Mouse (Mus musculus) embryo, embryonic 11.5 days (tissue): ENCODE data around the gene Clec12a.
"Not testable (repeated sequence)": the region's sequence is repeated elsewhere in the genome, so short reads cannot be mapped to it uniquely, and the experiment has no call there.

Experiments
- DNase-seq: peaks from one replicate; pipeline ENCODE4 v3.0.0-alpha.2; 2012; ENCODE audit warnings: low read depth, low spot score

Gene Clec12a

DNA sequence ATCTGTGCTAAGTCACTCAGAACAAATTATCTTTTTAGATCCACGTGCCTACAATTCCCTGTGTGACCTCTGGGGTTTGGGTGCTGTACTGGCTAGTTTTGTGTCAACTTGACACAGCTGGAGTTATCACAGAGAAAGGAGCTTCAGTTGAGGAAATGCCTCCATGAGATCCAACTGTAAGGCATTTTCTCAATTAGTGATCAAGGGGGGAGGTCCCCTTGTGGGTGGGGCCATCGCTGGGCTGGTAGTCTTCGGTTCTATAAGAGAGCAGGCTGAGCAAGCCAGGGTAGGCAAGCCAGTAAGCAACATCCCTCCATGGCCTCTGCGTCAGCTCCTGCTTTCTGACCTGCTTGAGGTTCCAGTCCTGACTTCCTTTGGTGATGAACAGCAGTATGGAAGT is at the start of gene Clec12a:
Clec12a (plus strand) TSS at position 301 of the 400 bp plus-strand sequence.
- not testable (repeated sequence) for DNase-seq

DNA sequence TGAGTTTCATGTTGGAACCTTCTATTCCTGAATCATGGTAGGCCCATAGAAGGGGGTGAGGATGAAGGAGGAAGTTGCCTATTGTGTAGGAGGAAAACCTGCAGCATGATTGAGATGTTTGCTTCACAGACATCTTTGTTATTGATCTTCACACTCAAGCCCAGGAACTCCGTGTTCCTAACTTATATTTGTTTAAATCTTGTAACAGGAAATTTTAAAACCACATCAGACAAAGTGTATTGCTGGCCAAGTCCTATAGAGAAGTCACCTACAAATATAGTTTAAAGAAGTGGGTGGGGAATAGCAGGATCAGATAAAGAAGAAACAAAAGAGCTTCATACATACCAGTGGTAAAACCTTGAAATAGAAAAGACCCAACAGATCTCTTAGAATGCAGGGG is 38.3 kb upstream of the Clec12a start:
- DNase-seq = no peak

DNA sequence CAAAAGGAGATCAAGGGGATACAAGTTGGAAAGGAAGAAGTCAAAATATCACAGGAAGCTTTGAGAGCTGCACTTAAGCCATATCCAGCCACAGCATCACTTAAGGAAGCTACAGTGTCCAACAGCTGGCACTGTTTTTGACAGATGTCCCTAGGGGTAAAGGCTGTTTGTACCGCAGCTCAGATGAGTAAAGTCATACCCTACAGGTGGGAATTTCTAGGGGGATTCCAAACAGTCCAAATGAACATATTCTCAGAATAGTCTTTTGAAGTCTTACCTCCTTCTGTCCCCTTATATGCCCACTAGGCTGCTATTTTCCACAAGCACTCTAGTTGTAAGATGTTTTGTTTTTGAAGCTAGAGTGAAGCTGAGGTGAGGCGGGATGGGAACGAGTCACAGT is 30.0 kb upstream of the Clec12a start:
- no peak for DNase-seq

DNA sequence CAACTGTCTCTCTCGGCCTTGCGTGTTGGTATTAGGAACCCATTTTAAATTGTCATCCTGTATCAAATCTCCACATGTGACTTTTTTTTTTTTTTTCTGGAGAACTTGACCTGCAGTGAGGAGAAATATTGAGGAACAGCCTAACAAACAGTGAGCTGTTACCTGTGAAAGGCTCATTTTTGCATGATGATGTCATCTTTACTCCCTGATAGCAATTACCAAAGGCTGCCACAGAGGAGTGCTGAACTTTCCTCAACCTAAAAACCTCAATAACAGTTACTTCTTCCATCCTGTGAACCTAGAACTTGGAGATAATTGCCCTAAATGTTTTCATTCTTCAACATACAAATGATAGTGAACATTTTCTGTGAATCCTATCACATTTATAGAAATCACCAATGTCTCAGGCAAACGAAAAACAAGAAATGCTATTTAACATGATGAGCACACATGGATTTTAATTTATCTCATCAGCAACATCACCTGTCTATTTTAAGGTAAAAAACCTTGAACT is 27.8 kb upstream of the Clec12a start:
- DNase-seq = no peak

DNA sequence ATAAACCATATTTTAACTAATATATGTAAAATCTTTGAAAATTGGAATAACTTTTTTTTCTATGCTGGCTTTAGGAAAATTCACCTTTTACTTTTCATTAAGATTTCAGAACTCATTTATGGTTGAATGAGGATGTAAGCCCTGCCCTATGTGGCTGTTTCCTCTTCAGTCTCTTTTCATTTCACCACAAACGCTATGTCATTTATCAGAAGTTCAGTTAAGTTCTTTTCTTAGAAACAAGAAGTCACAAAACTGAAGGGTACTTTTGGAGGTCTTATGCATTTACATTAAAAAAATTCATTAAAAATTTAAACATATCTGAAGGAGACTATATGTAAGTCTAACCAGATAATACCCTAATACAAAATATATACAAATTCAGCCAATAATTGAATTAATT is 26.8 kb upstream of the Clec12a start:
- no peak for DNase-seq

DNA sequence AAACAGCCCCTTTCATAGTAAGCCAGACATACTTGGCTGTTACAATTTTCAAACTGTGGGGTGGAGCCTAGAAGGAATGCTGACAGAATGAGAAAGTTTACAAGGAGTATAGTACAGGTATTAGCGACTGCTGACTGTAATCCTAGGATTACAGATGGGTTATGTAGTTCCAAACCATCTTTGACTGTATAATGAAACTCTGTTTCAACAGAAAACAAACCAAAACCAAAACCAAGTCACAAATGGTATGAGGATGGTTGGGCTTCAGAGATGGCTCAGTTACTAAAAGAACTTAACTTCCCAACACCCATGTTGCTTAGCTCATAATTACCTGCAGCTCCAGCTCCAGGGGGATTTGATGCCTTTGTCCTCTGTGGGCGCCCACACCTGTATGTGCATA is 26.0 kb upstream of the Clec12a start:
- no peak for DNase-seq

DNA sequence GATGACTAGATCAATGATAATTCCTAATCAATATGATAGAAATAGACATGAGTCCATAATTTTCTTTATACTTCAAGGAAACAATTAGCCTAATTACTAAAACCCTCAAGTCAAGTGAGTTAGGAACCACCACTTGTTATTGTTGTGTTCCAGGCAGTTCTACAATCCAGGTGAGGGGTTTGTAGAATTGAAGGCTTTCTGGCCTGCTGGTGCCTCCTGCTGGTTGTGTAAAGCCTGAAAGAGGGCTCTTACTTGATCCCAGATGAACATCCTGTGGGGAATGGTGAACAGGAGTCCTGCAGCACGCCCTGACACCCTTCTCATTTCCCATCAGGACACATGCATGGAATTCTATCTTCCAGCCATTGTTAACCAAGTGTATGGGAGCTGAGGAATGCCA is 24.1 kb upstream of the Clec12a start:
- DNase-seq = no peak

DNA sequence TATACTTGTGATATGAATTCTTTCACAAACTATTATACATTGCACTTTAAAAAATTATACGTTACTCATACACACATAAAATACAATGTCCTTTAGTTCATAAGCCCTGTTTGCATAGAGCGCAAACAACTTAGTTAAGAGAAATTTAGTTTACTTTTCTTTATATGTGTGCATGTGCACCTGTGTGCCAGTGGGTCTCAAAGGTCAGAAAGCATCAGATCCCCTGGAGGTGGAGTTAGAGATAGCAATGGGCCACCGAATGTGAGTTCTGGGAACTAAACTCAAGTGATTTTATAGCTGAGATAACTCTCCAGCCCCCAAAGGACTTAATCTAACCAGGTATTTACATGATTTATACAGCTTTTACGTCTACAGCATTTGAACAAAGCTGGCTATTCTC is 23.2 kb upstream of the Clec12a start:
- DNase-seq = no peak

DNA sequence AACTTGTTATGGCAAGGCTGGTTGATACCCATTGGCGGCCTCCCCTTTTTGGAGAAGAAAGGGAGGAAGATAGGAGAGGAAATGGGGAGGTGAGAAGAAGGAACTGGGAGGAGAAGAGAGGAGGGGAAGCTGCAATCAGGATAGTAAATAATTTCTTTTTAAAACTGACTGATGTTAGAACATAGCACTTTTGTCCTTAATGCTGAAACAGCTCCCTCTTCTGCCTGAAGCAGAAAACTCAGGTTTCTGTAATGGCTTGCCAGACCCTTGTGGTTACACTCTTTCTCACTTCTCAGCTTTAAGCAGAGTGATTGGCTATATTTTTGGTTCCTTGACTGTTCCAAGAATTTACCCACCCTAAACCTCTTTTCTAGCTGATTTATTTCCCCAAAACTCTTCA is 16.5 kb upstream of the Clec12a start:
- DNase-seq = no peak

DNA sequence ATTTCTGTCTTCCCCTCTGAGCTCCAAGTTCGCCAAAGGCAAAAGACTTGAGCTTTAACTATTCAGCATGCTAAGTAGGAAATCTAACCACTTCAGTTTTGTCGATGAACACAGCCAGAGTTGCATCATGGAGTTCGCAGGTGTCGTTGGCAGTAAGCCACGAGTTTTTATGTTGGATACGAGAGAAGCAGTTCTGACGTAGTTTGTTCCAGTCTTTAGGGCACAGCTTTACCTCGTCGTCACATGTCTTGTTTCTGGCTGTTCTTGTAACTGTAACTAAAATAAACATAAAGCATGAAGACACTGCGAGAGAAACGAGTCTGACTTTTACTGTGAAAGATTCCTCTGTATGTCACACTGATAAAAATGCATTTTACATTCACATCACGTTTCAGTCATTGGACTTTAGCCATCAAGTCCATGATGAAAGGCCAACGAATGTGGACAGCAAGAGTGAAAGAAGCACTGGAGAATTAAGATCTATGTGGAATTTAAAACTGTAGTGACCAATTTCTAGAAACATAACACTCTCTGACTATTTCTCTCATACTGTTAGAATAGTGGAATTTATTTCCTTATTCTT is 15.8 kb upstream of the Clec12a start:
- DNase-seq = no peak

DNA sequence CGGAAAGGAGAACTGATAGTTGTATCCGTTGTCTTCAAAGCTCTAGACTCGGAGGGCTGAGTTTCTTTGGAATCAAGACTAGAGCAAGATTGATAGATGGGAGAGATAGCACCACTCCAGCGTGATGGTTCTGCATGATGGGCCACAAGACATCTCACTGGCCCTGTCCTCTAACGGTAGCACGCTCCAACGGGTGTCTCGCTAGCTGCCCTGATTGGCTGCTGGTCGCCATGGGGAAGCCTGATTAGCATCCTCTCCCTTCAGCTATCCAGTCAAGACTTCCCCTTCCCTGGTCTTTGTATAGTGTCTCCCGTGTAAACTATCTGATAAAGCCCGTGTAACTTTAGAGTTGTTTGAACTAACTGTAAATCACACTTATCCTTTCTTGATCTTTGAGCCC is 10.9 kb upstream of the Clec12a start, which contains the start of gene 4922502D21Rik:
4922502D21Rik (minus strand) TSS at position 187 of the 400 bp plus-strand sequence.
- no peak for DNase-seq

DNA sequence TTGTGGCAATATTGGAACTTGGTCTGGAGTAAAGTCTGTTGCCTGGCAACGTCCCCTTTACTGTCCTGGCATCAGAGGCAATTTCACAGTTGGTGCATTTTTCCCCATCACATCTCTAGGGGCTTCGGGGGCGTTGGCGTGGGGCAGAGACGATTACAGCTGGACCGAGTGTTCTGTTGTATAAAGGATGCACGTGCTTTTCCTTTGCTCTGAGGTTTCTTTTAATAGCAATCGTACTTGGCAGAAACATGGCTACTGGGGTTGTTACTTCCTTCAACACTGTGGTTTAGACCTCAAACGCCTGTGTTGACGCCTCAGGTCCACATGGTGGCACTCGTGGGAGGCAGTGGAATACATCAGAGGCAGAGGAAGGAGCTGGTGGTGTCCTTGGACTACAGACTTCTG is 8.8 kb upstream of the Clec12a start:
- DNase-seq = peak; percentile 27

DNA sequence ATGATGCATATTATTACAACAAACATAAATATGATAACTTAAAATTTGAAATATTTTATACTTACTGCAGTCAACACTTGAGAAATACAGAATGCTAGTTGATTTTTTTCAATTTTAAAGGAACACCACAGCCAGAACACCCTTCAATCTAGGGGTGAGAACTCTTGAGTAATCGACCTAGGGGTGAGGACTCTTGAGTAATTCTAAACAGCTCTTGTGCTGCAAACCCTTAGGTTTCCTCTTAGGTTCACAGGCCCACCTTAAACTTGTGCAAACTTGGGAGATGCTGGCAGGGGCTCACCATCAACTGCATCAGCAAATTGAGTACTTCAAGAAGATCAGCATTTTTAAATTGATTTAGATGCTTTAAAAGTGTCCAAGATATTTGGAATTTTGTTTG is 4.7 kb upstream of the Clec12a start:
- DNase-seq = no peak

DNA sequence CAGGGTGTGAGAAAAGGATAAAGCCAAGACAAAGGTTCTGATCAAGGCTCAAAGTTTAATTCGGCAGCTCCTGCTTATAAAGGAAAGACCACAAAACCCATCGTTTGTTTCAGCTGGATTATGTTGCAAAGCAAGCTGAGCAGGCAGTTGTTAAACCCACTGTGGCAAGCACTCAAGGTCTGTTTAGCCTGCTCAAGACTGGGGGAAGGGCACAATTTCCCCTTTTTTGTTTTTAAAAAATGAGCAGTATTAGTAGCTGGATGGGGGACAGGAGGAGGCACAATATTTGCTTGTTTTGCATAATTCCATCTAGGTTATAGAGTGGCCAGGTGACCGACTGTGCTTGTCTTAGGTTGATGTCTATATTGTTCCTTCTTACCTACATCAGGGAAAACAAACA is 1.9 kb downstream of the Clec12a start:
- DNase-seq = no peak

DNA sequence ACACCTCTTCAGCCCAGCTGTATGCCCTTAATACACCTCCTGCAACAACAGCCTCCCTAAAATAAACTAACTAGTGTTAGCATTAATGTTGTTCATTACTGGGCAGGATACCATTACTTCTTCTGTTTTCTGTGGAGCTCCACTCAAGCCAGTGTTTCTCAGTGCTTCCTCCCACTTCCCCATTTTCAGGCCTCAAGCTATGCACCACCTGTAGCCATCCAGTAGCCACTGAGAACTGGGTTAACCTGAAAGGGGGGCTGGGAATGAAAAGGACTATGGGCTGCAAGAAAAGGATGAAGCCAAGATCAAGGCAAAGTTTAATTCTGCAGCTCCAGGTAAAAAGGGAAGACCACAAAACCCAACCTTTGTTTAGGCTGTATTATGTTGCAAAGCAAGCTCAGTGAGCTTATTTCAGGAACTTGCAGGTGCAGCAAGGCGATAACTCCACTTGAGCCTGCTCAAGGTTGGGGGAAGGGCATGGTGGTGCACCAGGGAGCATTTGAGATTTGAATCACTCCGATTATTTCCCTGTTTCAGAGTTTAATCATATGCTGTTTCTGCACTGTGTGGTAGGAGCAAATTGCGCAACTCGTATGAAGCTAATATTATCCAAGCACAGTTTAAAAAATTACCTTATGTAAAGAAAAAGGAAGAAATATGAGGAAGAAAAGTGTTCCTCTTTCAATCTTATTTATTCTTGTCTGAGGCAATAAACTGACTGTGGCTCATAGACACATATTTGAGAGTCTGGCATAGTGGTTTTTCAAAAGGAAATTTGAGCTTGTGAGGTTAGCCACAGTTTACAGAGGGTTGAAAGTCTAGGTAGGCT is 7.2 kb downstream of the Clec12a start:
- DNase-seq = no peak

DNA sequence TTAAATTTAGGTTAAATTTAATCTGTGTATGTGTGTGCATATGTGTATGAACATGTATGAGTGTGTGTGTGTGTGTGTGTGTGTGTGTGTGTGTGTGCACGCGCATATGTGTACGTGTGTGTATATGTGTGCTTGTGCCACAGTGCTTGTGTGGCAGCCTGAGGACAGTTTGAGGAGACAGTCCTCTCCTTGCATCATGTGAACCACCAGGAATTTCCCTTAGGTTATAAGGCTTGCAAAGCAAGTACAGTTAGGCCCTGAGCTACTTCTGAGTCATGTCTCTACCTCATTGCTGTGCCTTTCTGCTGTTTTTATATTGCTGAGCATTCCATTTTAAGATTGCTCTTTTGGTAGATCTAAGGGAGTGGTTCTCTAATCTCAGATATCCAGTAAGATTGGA is 8.6 kb downstream of the Clec12a start:
- DNase-seq = no peak

DNA sequence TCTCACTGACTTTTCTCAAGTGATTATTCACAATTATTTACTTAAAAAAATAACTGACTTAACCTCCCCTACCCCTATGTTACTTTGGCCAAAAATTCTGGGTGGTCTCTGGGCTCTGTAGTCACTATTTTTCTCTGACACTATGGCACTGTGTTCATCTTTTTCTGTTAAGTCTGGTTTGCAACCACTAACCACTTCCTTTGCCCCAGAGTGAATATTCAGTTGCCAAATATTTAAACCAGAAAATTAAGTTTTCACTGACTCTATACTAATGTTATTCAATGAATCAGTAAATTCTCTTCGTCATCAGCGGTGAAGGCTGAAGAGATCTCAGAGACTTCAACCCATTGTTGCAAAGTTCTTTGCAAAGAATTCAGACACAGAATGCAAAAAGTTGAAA is 13.3 kb downstream of the Clec12a start:
- DNase-seq = no peak

DNA sequence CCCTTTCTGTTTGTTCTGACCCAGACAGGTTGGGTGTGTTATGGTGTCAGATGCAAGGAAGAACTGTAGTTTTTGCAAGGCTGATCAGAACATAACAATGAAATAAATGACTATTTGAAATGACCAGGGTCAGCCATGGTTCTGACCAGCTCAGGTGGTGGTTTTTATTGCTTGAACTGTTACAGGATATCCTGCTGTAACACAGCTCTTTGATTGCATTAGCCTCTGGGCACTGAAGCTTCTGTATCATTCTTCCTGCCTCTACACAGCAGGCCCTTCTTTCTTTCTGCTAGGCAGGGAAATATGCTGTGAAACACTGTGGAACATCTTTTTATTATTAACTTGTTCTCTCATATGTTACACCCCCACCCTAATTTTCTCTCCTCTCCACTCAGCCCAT is 13.9 kb downstream of the Clec12a start:
- DNase-seq = no peak

DNA sequence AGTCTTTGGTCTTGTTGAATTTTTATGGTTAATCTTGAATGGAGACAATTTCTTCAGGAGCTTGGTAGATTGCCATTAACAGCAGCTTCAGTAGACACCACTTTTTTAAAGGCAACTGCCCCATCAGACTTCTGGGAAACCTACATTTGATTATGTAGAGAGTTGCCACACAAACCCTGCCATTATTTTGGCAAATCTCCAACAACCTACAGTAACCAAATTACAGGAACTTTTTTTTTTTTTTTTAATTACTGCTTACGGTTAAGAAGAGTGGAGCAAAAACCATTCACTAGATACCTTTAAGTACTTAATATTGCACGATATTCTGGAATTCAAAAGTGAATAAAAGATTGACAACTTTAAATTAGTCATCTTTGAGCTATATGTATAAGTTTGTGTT is 17.0 kb downstream of the Clec12a start:
- no peak for DNase-seq

DNA sequence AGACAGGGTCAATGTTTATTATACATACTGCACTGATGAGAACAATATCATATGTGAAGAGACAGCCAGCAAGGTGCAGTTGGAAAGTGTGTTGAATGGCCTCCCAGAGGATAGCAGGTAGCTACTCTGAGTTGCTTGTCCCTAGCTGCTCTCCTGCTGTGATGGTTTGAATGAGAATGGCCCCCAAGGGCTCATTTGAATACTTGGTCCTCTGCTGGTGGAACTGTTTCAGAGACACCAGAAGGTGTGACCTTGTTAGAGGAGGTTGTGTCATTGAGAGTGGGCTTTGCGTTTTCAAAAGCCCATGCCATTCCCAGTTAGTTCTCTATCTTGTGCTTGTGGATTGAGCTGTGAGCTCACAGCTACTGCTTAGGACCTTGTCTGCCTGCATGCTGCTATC is 21.5 kb downstream of the Clec12a start:
- DNase-seq = no peak

DNA sequence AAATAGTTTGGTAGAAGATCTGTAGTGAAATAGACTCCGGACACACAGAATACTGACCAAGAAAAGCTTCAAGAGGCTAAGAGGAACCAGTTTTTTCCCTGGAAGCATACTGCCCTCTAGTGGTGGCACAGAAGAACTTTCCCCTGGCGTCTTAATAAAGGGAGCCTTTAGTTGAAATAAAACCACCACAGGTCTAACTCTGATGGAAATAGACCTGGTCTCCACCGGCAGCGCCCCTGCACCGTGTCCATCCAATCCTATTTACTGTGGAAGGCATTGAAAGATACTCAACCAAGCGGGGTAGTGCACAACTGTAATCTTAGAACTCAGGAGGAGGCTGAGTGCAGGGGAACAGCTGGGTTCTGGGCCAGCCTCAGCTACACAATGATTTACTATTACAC is 23.5 kb downstream of the Clec12a start:
- peak; percentile 43 for DNase-seq

DNA sequence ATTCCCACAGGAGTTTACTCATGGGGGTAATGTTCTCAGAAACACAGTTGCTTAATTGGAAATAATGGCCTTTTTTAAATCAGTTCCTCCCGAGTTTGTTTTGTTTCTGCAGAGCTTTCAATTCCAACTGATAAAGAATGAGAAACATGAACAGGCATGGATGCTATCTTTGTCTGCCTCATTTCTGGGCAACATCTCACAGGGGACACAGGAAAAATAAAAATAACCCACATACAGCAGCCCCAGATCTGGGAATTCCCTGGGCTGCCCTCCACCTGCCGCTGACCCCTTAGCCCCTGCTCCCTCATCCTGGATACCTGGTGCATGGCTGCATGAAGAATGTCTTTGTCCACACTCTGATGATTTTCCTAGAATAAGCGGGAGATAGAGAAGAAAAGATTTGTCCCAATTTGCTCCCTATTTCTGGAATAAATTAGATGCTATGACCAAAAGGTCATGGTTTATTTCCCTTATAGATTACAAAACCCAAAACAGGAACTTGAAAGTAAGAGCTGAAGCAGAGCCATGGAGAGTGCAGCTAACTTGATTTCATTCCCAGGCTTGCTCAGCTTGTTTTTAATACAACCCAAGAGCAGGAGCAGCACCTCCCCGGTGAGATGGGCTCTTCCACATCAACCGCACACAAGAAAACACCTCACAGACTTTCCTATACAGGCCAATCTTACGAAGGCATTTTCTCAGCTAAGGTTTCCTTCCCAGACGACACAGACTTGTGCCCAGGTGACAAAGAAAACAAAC is 27.1 kb downstream of the Clec12a start:
- DNase-seq = no peak
